Mouse (Mus musculus) embryonic fibroblast, embryonic 13.5 days (primary cell): ENCODE measurements around the gene Osbpl10. TPM values are rescaled to one million over a fixed set of nuclear protein-coding genes. Genes with fewer than 3 reads are reported as not detected.

Source experiments
- H3K27ac ChIP-seq: 2 replicates; pipeline ENCODE4 v1.5.1; 2012; ENCODE audit warnings: low read length, control low read depth, inconsistent platforms; ENCODE audit not compliant: insufficient read depth
- H3K4me1 ChIP-seq: 2 replicates; pipeline ENCODE4 v1.6.1; 2011; ENCODE audit warnings: low read length; ENCODE audit not compliant: control insufficient read depth, insufficient read depth
- H3K4me3 ChIP-seq: 2 replicates; pipeline ENCODE4 v1.5.1; 2011; ENCODE audit warnings: mild to moderate bottlenecking, control low read depth, low read length; ENCODE audit not compliant: insufficient read depth
- CTCF ChIP-seq: IDR thresholded peaks from 2 replicates; pipeline ENCODE4 v1.5.1; 2011; ENCODE audit warnings: mild to moderate bottlenecking, control low read depth, low read length, moderate library complexity, borderline replicate concordance; ENCODE audit not compliant: insufficient read depth
- POLR2A ChIP-seq: IDR thresholded peaks from 2 replicates; pipeline ENCODE4 v1.6.1; 2011; ENCODE audit warnings: low read depth, mild to moderate bottlenecking, control low read depth, low read length, moderate library complexity
- polyA plus RNA-seq: library from polyadenylated mRNA; stranded (reverse); fragments of >200 nt; gene quantifications from 2 replicates; pipeline ENCODE4 v1.2.4, GENCODE M21; 2011; ENCODE audit warnings: low read depth; ENCODE audit not compliant: missing spikeins, insufficient read length

Gene Osbpl10
- polyA plus RNA-seq, 1 experiment, result 3.1 TPM

DNA sequence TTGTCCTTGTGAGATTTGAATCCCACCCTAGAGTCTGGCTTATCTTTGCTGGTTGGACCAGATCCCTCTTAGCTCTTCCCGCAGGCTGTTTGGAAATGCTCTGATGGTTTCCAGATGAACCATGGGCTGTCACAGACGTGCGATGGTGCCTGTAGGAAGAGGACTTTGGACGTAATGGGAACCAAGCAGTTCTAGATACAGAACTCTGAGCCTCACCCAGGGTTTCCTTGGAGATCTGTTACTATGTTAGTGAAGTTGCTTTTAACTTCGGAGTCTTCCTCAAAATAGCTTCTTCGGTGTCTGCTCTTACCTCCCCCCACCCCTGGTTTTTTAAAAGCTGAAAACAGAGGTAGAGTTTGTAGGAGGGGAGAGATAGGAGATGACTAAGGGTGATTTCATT is 1.6 kb downstream of the Osbpl10 start:
- no peak for TF ChIP-seq CTCF
- TF ChIP-seq POLR2A, result no peak
- H3K4me3 ChIP-seq, result no peak overlapping the region
- no peaks in the 10 kb centered on the region for H3K4me1 ChIP-seq
- H3K27ac ChIP-seq, result no peak overlapping the region

DNA sequence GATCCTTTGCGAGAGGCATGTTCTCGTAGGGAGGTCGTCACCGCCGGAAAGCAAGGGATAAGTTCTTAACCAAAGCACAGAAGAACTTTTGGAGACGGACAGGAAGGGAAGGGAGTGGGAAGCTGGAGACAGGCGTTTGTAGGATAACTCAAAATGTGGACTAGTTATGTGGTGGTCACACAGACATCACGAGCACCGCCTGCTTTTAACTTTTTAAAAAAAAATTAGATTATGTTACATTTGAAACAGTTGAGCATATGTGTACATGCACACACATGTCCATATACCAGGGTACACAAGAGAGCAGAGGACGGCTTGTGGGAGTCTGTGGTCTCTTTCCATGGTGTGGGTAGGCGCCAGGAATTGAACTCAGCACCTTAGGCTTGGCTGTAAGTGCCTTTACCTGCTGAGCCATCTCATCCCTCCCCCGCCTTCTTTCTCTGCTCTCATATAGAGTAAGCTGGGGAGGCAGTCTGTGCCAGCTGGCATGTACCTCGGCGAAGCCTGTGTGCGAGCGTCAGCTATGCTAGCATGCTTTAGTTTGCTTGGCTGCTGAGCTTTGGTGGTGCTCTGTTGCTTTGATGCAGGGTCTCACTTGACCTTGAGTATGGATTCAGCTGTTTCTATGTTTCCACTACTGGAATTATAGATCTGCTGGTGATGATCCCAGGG is 4.5 kb downstream of the Osbpl10 start, which contains the start of gene Rps27rt:
Gene Rps27rt, minus strand, starts transcription at position 51 of the 672 bp plus-strand sequence.
- Histone ChIP-seq H3K4me1 (no peaks in the 10 kb centered on the region), H3K27ac (no peak within 1 kb of the TSS), H3K4me3 (no peak within 1 kb of the TSS)
- TF ChIP-seq CTCF, result no peak
- no peak for TF ChIP-seq POLR2A

DNA sequence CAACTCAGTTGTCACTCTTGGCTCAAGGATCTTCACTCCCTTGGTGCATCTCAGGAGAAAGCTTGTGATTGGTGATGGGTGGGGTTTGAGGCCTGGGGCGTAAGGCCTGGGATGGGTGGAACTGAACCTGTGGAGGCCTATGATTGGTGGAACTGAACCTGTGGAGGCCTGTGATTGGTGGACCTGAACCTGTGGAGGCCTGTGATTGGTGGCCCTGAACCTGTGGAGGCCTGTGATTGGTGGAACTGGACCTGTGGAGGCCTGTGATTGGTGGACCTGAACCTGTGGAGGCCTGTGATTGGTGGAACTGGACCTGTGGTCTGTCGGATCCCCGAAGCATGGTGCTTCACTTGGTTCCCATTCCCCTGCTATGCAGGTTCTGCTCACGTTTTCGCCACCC is 7.4 kb downstream of the Osbpl10 start:
- Histone ChIP-seq H3K27ac (no peak overlapping the region), H3K4me1 (no peaks in the 10 kb centered on the region), H3K4me3 (no peak overlapping the region)
- no peak for TF ChIP-seq CTCF
- TF ChIP-seq POLR2A, result no peak

DNA sequence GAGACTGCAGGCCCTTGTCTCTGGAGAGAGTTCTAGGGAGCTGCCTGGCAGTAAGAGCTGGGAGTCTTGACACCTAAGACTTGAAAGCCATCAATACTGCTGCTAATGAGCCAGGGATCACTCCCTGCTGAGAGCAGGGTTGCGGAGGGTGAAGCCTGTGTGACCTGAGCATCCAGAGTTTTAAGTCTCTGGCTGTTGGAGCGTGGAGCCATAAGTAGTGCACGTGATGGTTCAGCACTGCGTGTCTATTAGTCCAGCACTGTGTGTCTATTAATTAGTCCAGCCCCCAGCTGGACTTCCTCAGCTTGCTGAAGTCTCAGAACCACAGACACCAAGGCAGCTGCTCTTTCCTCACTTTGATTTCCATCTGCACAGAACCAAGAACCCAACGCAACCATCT is 8.0 kb downstream of the Osbpl10 start:
- H3K4me1 ChIP-seq, result no peaks in the 10 kb centered on the region
- H3K4me3 ChIP-seq, result no peak overlapping the region
- TF ChIP-seq POLR2A, result no peak
- no peak for TF ChIP-seq CTCF
- H3K27ac ChIP-seq, result no peak overlapping the region

DNA sequence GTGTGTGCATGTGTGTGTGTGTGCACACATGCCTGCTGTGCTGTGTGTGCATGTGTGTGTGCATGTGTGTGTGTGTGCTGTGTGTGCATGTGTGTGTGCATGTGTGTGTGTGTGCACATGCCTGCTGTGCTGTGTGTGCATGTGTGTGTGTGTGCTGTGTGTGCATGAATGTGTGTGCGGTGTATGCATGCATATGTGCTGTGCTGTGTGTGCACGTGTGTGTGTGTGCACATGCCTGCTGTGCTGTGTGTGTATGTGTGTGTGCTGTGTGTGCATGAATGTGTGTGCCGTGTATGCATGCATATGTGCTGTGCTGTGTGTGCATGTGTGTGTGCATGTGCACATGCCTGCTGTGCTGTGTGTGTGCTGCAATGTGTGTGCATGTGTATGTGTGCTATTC is 9.7 kb downstream of the Osbpl10 start:
- H3K27ac ChIP-seq, result no peak overlapping the region

DNA sequence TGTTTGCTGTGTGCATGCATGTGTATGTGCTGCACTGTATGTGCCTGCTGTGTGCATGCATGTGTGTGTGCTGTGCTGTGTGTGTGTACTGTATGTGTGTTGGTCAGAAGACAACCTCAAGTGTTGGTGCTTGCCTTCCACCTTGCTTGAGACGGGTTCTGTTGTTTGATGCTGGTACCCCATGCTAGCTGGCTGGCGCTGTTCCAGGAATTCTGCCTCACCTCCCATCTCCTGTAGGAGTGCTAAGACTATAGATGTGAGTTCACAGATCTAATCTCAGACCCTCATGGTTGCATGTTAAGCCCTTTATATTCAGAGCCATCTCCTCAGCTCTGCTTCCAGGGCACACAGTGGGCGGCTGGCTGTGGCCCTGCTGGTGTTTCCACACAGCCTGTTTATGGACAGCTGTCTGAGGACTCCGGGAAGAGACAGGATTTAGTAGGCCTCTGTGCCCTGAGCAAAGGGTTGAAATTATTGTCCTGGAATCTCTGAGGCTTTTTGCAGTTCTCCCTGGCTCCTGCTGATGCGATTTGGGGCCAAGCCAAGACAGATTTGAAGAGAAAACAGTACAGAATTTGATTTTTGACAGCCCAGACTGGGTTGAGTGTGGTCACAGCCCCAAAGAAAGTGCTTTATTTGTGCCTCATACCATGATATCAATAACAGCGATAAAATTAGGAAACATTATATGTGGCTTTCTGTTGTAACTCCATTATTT is 10.4 kb downstream of the Osbpl10 start:
- TF ChIP-seq CTCF (peak; percentile 19; the same call in 1 of the 2 replicates), POLR2A (no peak)
- H3K4me3 ChIP-seq, result no peak overlapping the region
- no peak overlapping the region for H3K27ac ChIP-seq
- H3K4me1 ChIP-seq, result no peaks in the 10 kb centered on the region

More for the DNA sequence above, 9.7 kb downstream of the Osbpl10 start:
- H3K4me3 ChIP-seq, result no peak overlapping the region
- H3K4me1 ChIP-seq, result no peaks in the 10 kb centered on the region
- TF ChIP-seq CTCF (no peak), POLR2A (no peak)

DNA sequence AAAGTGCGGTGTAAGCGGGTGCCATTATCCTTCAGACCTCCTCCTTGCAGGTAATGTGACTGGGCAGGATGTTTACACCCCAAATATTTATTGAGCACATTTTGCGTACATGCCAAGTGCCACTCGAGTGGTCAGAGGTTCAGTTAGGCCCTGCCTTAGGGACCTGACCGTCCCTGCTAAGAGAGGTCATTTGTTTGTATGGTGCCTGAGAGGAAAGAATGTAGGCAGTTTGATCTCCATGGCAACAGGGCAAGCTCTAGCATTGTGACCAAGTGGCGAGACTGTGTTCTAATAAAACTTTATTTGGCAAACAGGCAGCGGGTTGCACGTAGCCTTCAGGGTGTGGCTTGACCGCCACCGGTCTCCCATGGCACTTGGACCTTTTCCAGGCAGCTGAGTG is 12.1 kb downstream of the Osbpl10 start:
- H3K4me1 ChIP-seq, result no peaks in the 10 kb centered on the region
- no peak overlapping the region for H3K4me3 ChIP-seq
- H3K27ac ChIP-seq, result no peak overlapping the region
- TF ChIP-seq CTCF (no peak), POLR2A (no peak)

DNA sequence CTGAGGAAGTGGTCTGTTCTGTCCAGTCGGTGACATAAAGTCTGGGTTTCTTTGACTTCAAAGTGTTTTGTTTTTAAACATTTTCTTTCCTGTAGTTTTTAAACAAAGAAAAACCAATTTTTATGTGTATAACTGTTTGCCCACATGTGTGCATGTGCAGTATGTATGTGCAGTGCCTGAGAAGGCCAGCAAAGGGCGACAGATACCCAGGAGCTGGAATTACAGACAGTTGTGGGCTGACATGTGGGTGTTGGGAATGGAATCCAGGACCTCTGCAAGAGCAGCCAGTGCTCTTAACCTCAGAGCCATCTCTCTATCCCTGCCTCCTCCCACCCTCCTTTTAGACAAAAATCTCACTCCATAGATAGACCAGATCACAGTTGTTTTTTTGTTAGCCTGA is 14.2 kb downstream of the Osbpl10 start:
- H3K27ac ChIP-seq, result no peak overlapping the region
- TF ChIP-seq CTCF (no peak), POLR2A (no peak)

DNA sequence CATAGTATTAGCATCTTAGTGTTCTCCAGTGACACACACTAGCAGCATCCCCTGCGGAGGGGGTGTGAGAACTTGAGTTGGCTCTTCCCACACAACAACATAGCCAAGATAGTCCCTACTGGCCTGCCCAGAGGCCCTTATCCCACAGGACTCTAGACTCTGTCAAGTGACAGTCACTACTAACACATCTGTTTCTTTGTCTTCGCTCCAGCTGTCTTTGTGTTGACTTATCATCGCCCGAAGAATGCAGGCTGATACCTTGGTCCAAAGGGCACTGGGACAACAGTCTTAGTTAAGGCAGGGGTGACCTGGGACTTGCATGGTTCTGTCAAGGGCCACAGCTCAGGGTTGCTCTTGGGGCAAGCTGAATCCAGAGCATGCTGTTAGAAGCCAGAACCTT is 16.9 kb downstream of the Osbpl10 start:
- TF ChIP-seq CTCF (no peak), POLR2A (no peak)
- H3K27ac ChIP-seq, result no peak overlapping the region
- H3K4me1 ChIP-seq, result no peaks in the 10 kb centered on the region
- no peak overlapping the region for H3K4me3 ChIP-seq

More for the DNA sequence above, 14.2 kb downstream of the Osbpl10 start:
- no peak overlapping the region for H3K4me3 ChIP-seq
- no peaks in the 10 kb centered on the region for H3K4me1 ChIP-seq

DNA sequence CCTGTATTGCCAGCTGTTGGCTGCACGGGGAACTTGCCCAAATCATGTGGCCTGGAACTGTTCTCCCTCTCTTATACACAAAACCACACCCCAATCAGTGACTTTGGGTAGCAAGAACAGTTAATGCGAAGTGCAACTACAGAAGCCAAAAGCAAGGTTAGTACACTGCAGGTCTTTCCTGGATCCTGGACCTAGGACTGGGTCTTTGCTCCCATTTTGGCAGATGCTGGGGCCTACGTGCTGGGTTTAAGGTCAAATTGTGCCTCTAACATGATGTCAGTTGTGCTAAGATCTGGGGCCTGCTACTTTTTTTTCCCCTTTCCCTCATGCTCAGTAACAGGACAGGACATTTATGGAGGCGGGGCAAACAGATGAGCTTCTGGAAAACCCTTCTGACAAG is 17.3 kb downstream of the Osbpl10 start:
- no peak for TF ChIP-seq POLR2A
- TF ChIP-seq CTCF, result no peak
- Histone ChIP-seq H3K4me3 (no peak overlapping the region), H3K4me1 (no peaks in the 10 kb centered on the region), H3K27ac (no peak overlapping the region)
